Mouse (Mus musculus): ENCODE results near the gene Rbm46.

GRCm38 (mm10) chr3:82799735-82800469 is 76.4 kb downstream of the Rbm46 start:
- no peak for TF ChIP-seq ZNF384 (IDR thresholded peaks at IDR 0.05; ENCODE audit: low read depth, low read length)
- TF ChIP-seq ZC3H11A (IDR thresholded peaks at IDR 0.05; ENCODE audit: borderline replicate concordance, low read depth, low read length): no peak
- no peak for TF ChIP-seq CHD2 (IDR thresholded peaks at IDR 0.05; ENCODE audit: low read depth, low read length)
- TF ChIP-seq HCFC1 (IDR thresholded peaks at IDR 0.05; ENCODE audit: borderline replicate concordance, insufficient read depth, low read length): no peak

All from ES-E14 (cell line).